Mouse (Mus musculus) kidney, embryonic 14.5 days (tissue): Measurements from ENCODE around the gene Slc16a4. TPM values are rescaled to one million over a fixed set of nuclear protein-coding genes. Genes with fewer than 3 reads are reported as not detected.

Experiments
- ATAC-seq: fragments of 200-750 bp; cut with Nextera tagmentation; 2 replicates; pipeline ENCODE4 v1.8.0; 2017; ENCODE audit warnings: moderate number of reproducible peaks, mild to moderate bottlenecking, moderate TSS enrichment, moderate library complexity; ENCODE audit not compliant: low FRiP score, low TSS enrichment
- H3K27ac ChIP-seq: fragments of 300-500 bp; sonication (generic); 2 replicates; pipeline ENCODE4 v1.5.1; 2014; ENCODE audit warnings: low read depth, mild to moderate bottlenecking, low read length, moderate library complexity, mixed read lengths
- H3K27me3 ChIP-seq: fragments of 300-500 bp; sonication (generic); 2 replicates; pipeline ENCODE4 v1.6.1; 2014; ENCODE audit warnings: mild to moderate bottlenecking, low read length; ENCODE audit not compliant: control insufficient read depth, insufficient read depth
- H3K36me3 ChIP-seq: fragments of 300-500 bp; sonication (generic); 2 replicates; pipeline ENCODE4 v1.6.1; 2014; ENCODE audit warnings: low read length, mixed read lengths; ENCODE audit not compliant: control insufficient read depth, insufficient read depth
- H3K4me1 ChIP-seq: fragments of 300-500 bp; sonication (generic); 2 replicates; pipeline ENCODE4 v1.6.1; 2014; ENCODE audit warnings: low read length, mixed read lengths; ENCODE audit not compliant: control insufficient read depth, insufficient read depth
- H3K4me2 ChIP-seq: fragments of 300-500 bp; sonication (generic); replicated peaks from 2 replicates; pipeline ENCODE4 v1.6.1; 2014; ENCODE audit warnings: low read depth, mild to moderate bottlenecking, low read length
- H3K4me3 ChIP-seq: fragments of 300-500 bp; sonication (generic); 2 replicates; pipeline ENCODE4 v1.5.1; 2014; ENCODE audit warnings: mild to moderate bottlenecking, low read length
- H3K9ac ChIP-seq: fragments of 300-500 bp; sonication (generic); 2 replicates; pipeline ENCODE4 v1.6.1; 2014; ENCODE audit warnings: low read depth, mild to moderate bottlenecking, low read length, moderate library complexity
- H3K9me3 ChIP-seq: fragments of 300-500 bp; sonication (generic); 2 replicates; pipeline ENCODE4 v1.6.1; 2016; ENCODE audit warnings: low read length; ENCODE audit not compliant: control insufficient read depth
- WGBS: fragments of 180-500 bp; shearing (Covaris S2); extraction: QIAGEN DNeasy Blood & Tissue Kit; methylation state at CpG from one replicate; pipeline ENCODE4 v1.1.7; 2014; 5-methylcytosine and 5-hydroxymethylcytosine counted together
- polyA plus RNA-seq: library from polyadenylated mRNA; unstranded; fragments of >200 nt; fragmentation: Nextera tagmentation; extraction: Ambion mirVana; gene quantifications from 2 replicates; pipeline ENCODE4 v1.2.1, GENCODE M21; 2014

Gene Slc16a4
- polyA plus RNA-seq, 1 experiment from 2014 or later = 5.1 TPM

GRCm38 (mm10) chr3:107330503-107331424, 39.7 kb downstream of the Slc16a4 start:
- Histone ChIP-seq H3K9ac (peak overlapping the region; percentile 96; the same call in 1 of the 2 replicates), H3K27ac (no peak overlapping the region), H3K4me1 (peaks cover 17% of the 10 kb centered on the region), H3K4me2 (peak overlapping the region; percentile 82), H3K27me3 (no peaks in the 10 kb centered on the region), H3K36me3 (peaks cover 34% of the 10 kb centered on the region), H3K9me3 (no peaks in the 10 kb centered on the region), H3K4me3 (peak overlapping the region; percentile 93)
- WGBS = 62% methylated on average over 28 of the region's 28 CpGs
- no peak for ATAC-seq

GRCm38 (mm10) chr3:107331746-107332126, 40.7 kb downstream of the Slc16a4 start:
- Histone ChIP-seq H3K27me3 (no peaks in the 10 kb centered on the region), H3K36me3 (peaks cover 29% of the 10 kb centered on the region), H3K4me1 (peaks cover 17% of the 10 kb centered on the region), H3K27ac (no peak overlapping the region; the same call in 1 of the 2 replicates), H3K4me2 (peak overlapping the region; percentile 82), H3K4me3 (peak overlapping the region; percentile 93), H3K9me3 (no peaks in the 10 kb centered on the region), H3K9ac (peak overlapping the region; percentile 96)
- 19% methylated on average over 17 of the region's 17 CpGs for WGBS
- no peak for ATAC-seq

- H3K27me3 ChIP-seq = no peaks in the 10 kb centered on the region
- H3K4me1 ChIP-seq = peaks cover 17% of the 10 kb centered on the region
- H3K4me3 ChIP-seq = peak overlapping the region; percentile 93
- H3K9me3 ChIP-seq = no peaks in the 10 kb centered on the region
- 0% methylated on average over 73 of the region's 75 CpGs for WGBS
- peak overlapping the region; percentile 96 for H3K9ac ChIP-seq
- H3K27ac ChIP-seq = peak overlapping the region; percentile 95
- H3K4me2 ChIP-seq = peak overlapping the region; percentile 82
- peaks cover 27% of the 10 kb centered on the region for H3K36me3 ChIP-seq
- peak; percentile 13; the same call in 1 of the 2 replicates for ATAC-seq
Observed at GRCm38 (mm10) chr3:107332127-107332959, 41.3 kb downstream of the Slc16a4 start.

- no peaks in the 10 kb centered on the region for H3K9me3 ChIP-seq
- peak overlapping the region; percentile 82; the same call in 1 of the 2 replicates for H3K4me2 ChIP-seq
- no peaks in the 10 kb centered on the region for H3K27me3 ChIP-seq
- whole genome bisulfite sequencing = under 1% methylated on average over 37 of the region's 37 CpGs
- peaks cover 17% of the 10 kb centered on the region for H3K4me1 ChIP-seq
- H3K27ac ChIP-seq = peak overlapping the region; percentile 95
- H3K9ac ChIP-seq = peak overlapping the region; percentile 96
- H3K36me3 ChIP-seq = peaks cover 26% of the 10 kb centered on the region
- ATAC-seq = peak; percentile 96
- H3K4me3 ChIP-seq = peak overlapping the region; percentile 93
Observed at GRCm38 (mm10) chr3:107332960-107333380, 41.9 kb downstream of the Slc16a4 start.

- ATAC-seq = peak; percentile 92
- Histone ChIP-seq H3K9me3 (no peaks in the 10 kb centered on the region), H3K4me3 (peak within 1 kb of the TSS; percentile 93), H3K27me3 (no peaks in the 10 kb centered on the region), H3K4me1 (peaks cover 17% of the 10 kb centered on the region), H3K9ac (peak within 1 kb of the TSS; percentile 96), H3K27ac (peak within 1 kb of the TSS; percentile 95), H3K36me3 (peaks cover 22% of the 10 kb centered on the region), H3K4me2 (peak within 1 kb of the TSS; percentile 82)
- under 1% methylated on average over 62 of the region's 62 CpGs for WGBS
Observed at GRCm38 (mm10) chr3:107333381-107334201, 42.6 kb downstream of the Slc16a4 start, which contains the start of gene Rbm15. TSS of gene Rbm15 (minus strand) at chr3:107333673.

GRCm38 (mm10) chr3:107334202-107334934, 43.3 kb downstream of the Slc16a4 start:
- peaks cover 16% of the 10 kb centered on the region for H3K36me3 ChIP-seq
- ATAC-seq = no peak
- no peaks in the 10 kb centered on the region for H3K27me3 ChIP-seq
- H3K4me1 ChIP-seq = peaks cover 17% of the 10 kb centered on the region
- peak overlapping the region; percentile 93 for H3K4me3 ChIP-seq
- peak overlapping the region; percentile 56 for H3K4me2 ChIP-seq
- WGBS = 10% methylated on average over 12 of the region's 12 CpGs
- H3K9ac ChIP-seq = peak overlapping the region; percentile 73
- H3K9me3 ChIP-seq = no peaks in the 10 kb centered on the region
- peak overlapping the region; percentile 95 for H3K27ac ChIP-seq

GRCm38 (mm10) chr3:107343971-107344370, 52.9 kb downstream of the Slc16a4 start:
- no peak for ATAC-seq
- H3K4me1 ChIP-seq = no peaks in the 10 kb centered on the region
- no peaks in the 10 kb centered on the region for H3K27me3 ChIP-seq
- no peak overlapping the region for H3K4me3 ChIP-seq
- H3K36me3 ChIP-seq = no peaks in the 10 kb centered on the region
- 59% methylated on average over 3 of the region's 3 CpGs for WGBS
- no peak overlapping the region for H3K4me2 ChIP-seq
- H3K9ac ChIP-seq = no peak overlapping the region
- no peak overlapping the region for H3K27ac ChIP-seq
- H3K9me3 ChIP-seq = no peaks in the 10 kb centered on the region
